Mouse (Mus musculus): ENCODE results near the gene Slc25a48. TPM values are rescaled to one million over a fixed set of nuclear protein-coding genes. Genes with fewer than 3 reads are reported as not detected.

Gene Slc25a48
- total and polyA plus RNA-seq, 2 experiments from 2014 or later = 0.57 TPM; not detected in 1

GRCm38 (mm10) chr13:56435615-56436287 lies 2.4 kb upstream of the Slc25a48 start:
- DNase-seq (ENCODE audit: low spot score) = no peak
- Histone ChIP-seq H3K27me3 (ENCODE audit: control insufficient read depth, insufficient read depth, low read length) (peaks cover 60% of the 10 kb centered on the region), H3K4me1 (ENCODE audit: control insufficient read depth, insufficient read depth) (no peaks in the 10 kb centered on the region), H3K4me3 (ENCODE audit: low read depth, low read length) (no peak overlapping the region), H3K4me2 (ENCODE audit: low read depth, low read length) (no peak overlapping the region), H3K9ac (replicated peaks; ENCODE audit: low read depth, low read length) (no peak overlapping the region), H3K9me3 (replicated peaks; ENCODE audit: control insufficient read depth, low read length) (no peaks in the 10 kb centered on the region), H3K27ac (ENCODE audit: low read depth) (no peak overlapping the region), H3K36me3 (replicated peaks; ENCODE audit: control insufficient read depth, insufficient read depth, low read length) (no peaks in the 10 kb centered on the region)
- TF ChIP-seq CTCF (IDR thresholded peaks at IDR 0.05; ENCODE audit: low read depth) (no peak), EP300 (IDR thresholded peaks at IDR 0.05; ENCODE audit: low read depth) (no peak)
- 55% methylated on average over 10 of the region's 10 CpGs for WGBS
- ATAC-seq (ENCODE audit: insufficient read depth, low read depth) = no peak

GRCm38 (mm10) chr13:56443411-56443810 lies 5.3 kb downstream of the Slc25a48 start:
- peaks cover 27% of the 10 kb centered on the region for H3K27me3 ChIP-seq (ENCODE audit: control insufficient read depth, insufficient read depth, low read length)
- H3K9ac ChIP-seq (replicated peaks; ENCODE audit: low read depth, low read length) = no peak overlapping the region
- DNase-seq (ENCODE audit: low spot score) = no peak
- TF ChIP-seq EP300 (IDR thresholded peaks at IDR 0.05; ENCODE audit: low read depth) = no peak
- no peaks in the 10 kb centered on the region for H3K4me1 ChIP-seq (ENCODE audit: control insufficient read depth, insufficient read depth)
- ATAC-seq (ENCODE audit: insufficient read depth, low read depth) = no peak
- H3K4me2 ChIP-seq (ENCODE audit: low read depth, low read length) = no peak overlapping the region
- peaks cover 4% of the 10 kb centered on the region; the same call in 1 of the 2 replicates for H3K9me3 ChIP-seq (replicated peaks; ENCODE audit: control insufficient read depth, low read length)
- 50% methylated on average over 7 of the region's 7 CpGs for WGBS
- no peak overlapping the region for H3K27ac ChIP-seq (ENCODE audit: low read depth)
- H3K36me3 ChIP-seq (replicated peaks; ENCODE audit: control insufficient read depth, insufficient read depth, low read length) = no peaks in the 10 kb centered on the region
- no peak overlapping the region for H3K4me3 ChIP-seq (ENCODE audit: low read depth, low read length)

GRCm38 (mm10) chr13:56444112-56444511 lies 6.0 kb downstream of the Slc25a48 start:
- H3K4me1 ChIP-seq (ENCODE audit: control insufficient read depth, insufficient read depth) = no peaks in the 10 kb centered on the region
- peaks cover 4% of the 10 kb centered on the region; the same call in 1 of the 2 replicates for H3K9me3 ChIP-seq (replicated peaks; ENCODE audit: control insufficient read depth, low read length)
- TF ChIP-seq EP300 (IDR thresholded peaks at IDR 0.05; ENCODE audit: low read depth) = no peak
- TF ChIP-seq CTCF (IDR thresholded peaks at IDR 0.05; ENCODE audit: low read depth) = no peak
- WGBS = 85% methylated on average over 3 of the region's 3 CpGs
- H3K27me3 ChIP-seq (ENCODE audit: control insufficient read depth, insufficient read depth, low read length) = peaks cover 20% of the 10 kb centered on the region
- H3K27ac ChIP-seq (ENCODE audit: low read depth) = no peak overlapping the region
- no peak overlapping the region for H3K4me2 ChIP-seq (ENCODE audit: low read depth, low read length)
- no peaks in the 10 kb centered on the region for H3K36me3 ChIP-seq (replicated peaks; ENCODE audit: control insufficient read depth, insufficient read depth, low read length)
- H3K4me3 ChIP-seq (ENCODE audit: low read depth, low read length) = no peak overlapping the region
- no peak overlapping the region for H3K9ac ChIP-seq (replicated peaks; ENCODE audit: low read depth, low read length)
- ATAC-seq (ENCODE audit: insufficient read depth, low read depth) (no peak), DNase-seq (ENCODE audit: low spot score) (no peak)

- Histone ChIP-seq H3K27me3 (ENCODE audit: control insufficient read depth, insufficient read depth, low read length) (peaks cover 11% of the 10 kb centered on the region), H3K36me3 (replicated peaks; ENCODE audit: control insufficient read depth, insufficient read depth, low read length) (no peaks in the 10 kb centered on the region), H3K9me3 (replicated peaks; ENCODE audit: control insufficient read depth, low read length) (peaks cover 4% of the 10 kb centered on the region; the same call in 1 of the 2 replicates), H3K9ac (replicated peaks; ENCODE audit: low read depth, low read length) (no peak overlapping the region), H3K4me1 (ENCODE audit: control insufficient read depth, insufficient read depth) (no peaks in the 10 kb centered on the region), H3K27ac (ENCODE audit: low read depth) (no peak overlapping the region), H3K4me2 (ENCODE audit: low read depth, low read length) (no peak overlapping the region), H3K4me3 (ENCODE audit: low read depth, low read length) (no peak overlapping the region)
- ATAC-seq (ENCODE audit: insufficient read depth, low read depth) = no peak
- TF ChIP-seq CTCF (IDR thresholded peaks at IDR 0.05; ENCODE audit: low read depth) = no peak
- no peak for TF ChIP-seq EP300 (IDR thresholded peaks at IDR 0.05; ENCODE audit: low read depth)
- no peak for DNase-seq (ENCODE audit: low spot score)
- WGBS = 80% methylated on average over 6 of the region's 6 CpGs
These were observed 6.8 kb downstream of the Slc25a48 start for GRCm38 (mm10) chr13:56444996-56445395.

- no peak for TF ChIP-seq EP300 (IDR thresholded peaks at IDR 0.05; ENCODE audit: low read depth)
- TF ChIP-seq CTCF (IDR thresholded peaks at IDR 0.05; ENCODE audit: low read depth) = no peak
- DNase-seq (ENCODE audit: low spot score) (no peak), ATAC-seq (ENCODE audit: insufficient read depth, low read depth) (no peak)
- Histone ChIP-seq H3K4me1 (ENCODE audit: control insufficient read depth, insufficient read depth) (no peaks in the 10 kb centered on the region), H3K4me3 (ENCODE audit: low read depth, low read length) (no peak overlapping the region), H3K27me3 (ENCODE audit: control insufficient read depth, insufficient read depth, low read length) (no peaks in the 10 kb centered on the region), H3K4me2 (ENCODE audit: low read depth, low read length) (no peak overlapping the region), H3K27ac (ENCODE audit: low read depth) (no peak overlapping the region), H3K9me3 (replicated peaks; ENCODE audit: control insufficient read depth, low read length) (no peaks in the 10 kb centered on the region), H3K9ac (replicated peaks; ENCODE audit: low read depth, low read length) (no peak overlapping the region), H3K36me3 (replicated peaks; ENCODE audit: control insufficient read depth, insufficient read depth, low read length) (no peaks in the 10 kb centered on the region)
- WGBS = 61% methylated on average over 10 of the region's 10 CpGs
These were observed 11.3 kb downstream of the Slc25a48 start for GRCm38 (mm10) chr13:56449239-56450030.
